Mouse (Mus musculus): ENCODE measurements at regions not wholly inside any gene's neighbourhood (a gene's known extent, or its start where the extent isn't known, plus 50 kb on each side); places are given as distances from the start of the nearest gene placed in this dataset.

GRCm38 (mm10) chr2:84266883-84267554, 158.2 kb downstream of the Calcrl start:
- peak; percentile 16 for DNase-seq

GRCm38 (mm10) chr2:84274038-84274724, 151.0 kb downstream of the Calcrl start:
- no peak for DNase-seq

GRCm38 (mm10) chr2:84277181-84277580, 148.0 kb downstream of the Calcrl start:
- no peak for DNase-seq
